Mouse (Mus musculus) CH12.LX (cell line): ENCODE measurements around the gene Sema6d.

ENCODE experiments used
- CTCF ChIP-seq, 2 experiments: IDR thresholded peaks in 1 of 2; conservative IDR thresholded peaks in 1 of 2; 2 replicates each; pipeline ENCODE4 v1.5.1; 2011 to 2012; ENCODE audit warnings: low read depth in 2 of 2, low read length in 2 of 2, improper control_type of control experiment in 1 of 2, inconsistent platforms in 1 of 2, mild to moderate bottlenecking in 1 of 2, moderate library complexity in 1 of 2
- E2F4 ChIP-seq: IDR thresholded peaks from 2 replicates; pipeline ENCODE4 v1.6.1; 2011; ENCODE audit warnings: low read depth, low read length, improper control_type of control experiment; ENCODE audit not compliant: insufficient replicate concordance
- EP300 ChIP-seq: IDR thresholded peaks from 2 replicates; pipeline ENCODE4 v1.6.1; 2011; ENCODE audit warnings: low read length, improper control_type of control experiment
- JUND ChIP-seq: conservative IDR thresholded peaks from 2 replicates; pipeline ENCODE4 v1.6.1; 2011; ENCODE audit warnings: low read depth, low read length, improper control_type of control experiment
- MEF2A ChIP-seq: IDR thresholded peaks from 2 replicates; pipeline ENCODE4 v1.6.1; 2014; ENCODE audit warnings: low read depth, mild to moderate bottlenecking, inconsistent platforms, low read length, improper control_type of control experiment, borderline replicate concordance
- POLR2A ChIP-seq: IDR thresholded peaks from 2 replicates; pipeline ENCODE4 v1.6.1; 2011; ENCODE audit warnings: low read depth, mild to moderate bottlenecking, improper control_type of control experiment, low read length
- POLR2AphosphoS2 ChIP-seq: IDR thresholded peaks from 2 replicates; pipeline ENCODE4 v1.6.1; 2011; ENCODE audit warnings: low read depth, low read length, improper control_type of control experiment
- USF2 ChIP-seq: conservative IDR thresholded peaks from 2 replicates; pipeline ENCODE4 v1.6.1; 2011; ENCODE audit warnings: low read depth, low read length, improper control_type of control experiment

GRCm38 (mm10) chr2:124562091-124562490 is 472.3 kb downstream of the Sema6d start:
- no peak for TF ChIP-seq USF2
- no peak for TF ChIP-seq CTCF (conservative IDR thresholded peaks at IDR 0.05 in 1 of 2, IDR thresholded peaks at IDR 0.05 in 1 of 2; ENCODE audit: low read depth in 2 of 2, low read length in 2 of 2)
- TF ChIP-seq POLR2A, result no peak
- no peak for TF ChIP-seq E2F4
- TF ChIP-seq POLR2AphosphoS2, result no peak
- no peak for TF ChIP-seq JUND
- no peak for TF ChIP-seq EP300
- TF ChIP-seq MEF2A, result no peak
